Mouse (Mus musculus) Muller cell, postnatal 12 days (primary cell): ENCODE results near the gene Sh3glb2.
A peak's percentile ranks its signal among the peaks of the same experiment; 100 is the strongest.

ENCODE experiments used
- DNase-seq: peaks from one replicate; pipeline ENCODE4 v3.0.0-alpha.2; 2015; ENCODE audit errors: inconsistent ontology term

The Sh3glb2 gene

DNA sequence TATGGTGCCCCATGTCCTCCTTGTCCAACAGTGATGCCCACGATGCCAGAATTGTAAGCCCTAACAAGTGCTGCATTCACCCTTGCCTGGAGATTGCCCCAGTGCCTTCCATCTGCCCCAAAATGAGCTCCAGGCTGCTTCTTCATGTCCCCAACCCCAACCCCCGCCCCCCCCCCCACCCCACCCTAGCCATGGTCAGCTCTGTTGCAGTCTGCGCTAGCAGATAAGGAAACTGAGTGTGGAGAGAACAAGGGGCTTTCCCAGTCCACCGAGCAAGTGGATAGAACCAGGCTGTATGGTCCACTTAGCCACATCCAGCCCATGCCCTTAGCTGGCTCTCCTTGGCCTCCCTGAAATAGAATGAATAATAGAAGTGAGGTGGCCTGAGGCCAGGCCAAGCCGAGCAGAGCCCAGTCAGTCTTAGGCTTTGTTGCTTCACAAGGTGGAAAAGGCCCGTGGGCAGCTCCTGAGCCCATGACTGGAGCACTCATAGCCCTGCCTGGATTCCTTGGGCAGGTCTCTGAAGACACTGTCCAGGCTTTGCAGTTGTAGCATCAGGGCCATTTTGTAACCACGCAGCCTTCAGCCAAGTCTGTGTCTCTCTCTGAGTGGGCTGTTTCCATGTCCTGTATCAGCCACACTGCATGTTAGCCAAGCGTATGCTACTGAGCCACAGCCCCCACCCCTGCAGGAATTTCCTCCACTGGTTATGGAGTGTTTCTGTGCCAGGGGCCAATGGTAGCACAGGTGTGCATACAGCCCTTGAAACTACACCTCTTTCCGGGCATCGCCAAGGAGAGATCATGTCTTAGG is 21.6 kb upstream of the Sh3glb2 start:
- DNase-seq = no peak

DNA sequence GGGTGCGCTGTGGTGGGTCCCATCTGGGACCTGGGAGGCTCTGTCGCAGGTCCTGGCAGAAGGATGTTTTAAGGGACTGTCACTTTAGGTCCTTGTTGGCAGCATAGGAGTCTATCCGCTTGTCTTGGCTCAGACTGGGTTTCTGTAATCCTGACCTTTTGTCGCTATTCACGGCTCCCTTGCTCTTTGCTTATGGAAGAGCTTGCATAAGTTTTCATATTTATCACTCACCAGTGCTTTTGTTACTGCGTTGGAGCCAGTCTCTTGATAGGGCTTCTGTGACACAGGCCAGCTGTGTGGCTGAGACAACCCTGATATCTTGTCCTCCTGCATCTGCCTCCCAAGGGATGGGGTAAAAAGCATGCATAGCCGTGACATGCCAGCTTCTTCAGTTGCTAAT is 20.2 kb upstream of the Sh3glb2 start:
- no peak for DNase-seq

DNA sequence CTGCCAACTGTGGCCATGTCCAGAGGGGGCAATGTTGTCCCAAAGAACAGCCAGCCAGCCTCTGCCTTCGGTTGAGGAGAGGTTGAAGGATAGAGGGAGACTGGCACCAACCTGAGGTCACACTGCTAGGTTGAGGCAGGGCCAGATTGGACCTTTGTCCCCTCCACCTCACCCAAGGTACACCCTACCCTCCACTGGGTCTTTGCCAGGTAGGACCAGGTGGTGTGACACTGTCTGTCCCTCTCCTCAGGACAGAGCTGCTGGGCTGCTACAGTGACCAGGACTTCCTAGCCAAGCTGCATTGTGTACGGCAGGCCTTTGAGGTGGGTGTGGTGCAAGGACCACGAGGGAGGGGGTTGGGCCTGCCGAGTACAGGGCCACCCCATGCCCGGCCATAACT is 18.6 kb upstream of the Sh3glb2 start:
- DNase-seq = no peak

DNA sequence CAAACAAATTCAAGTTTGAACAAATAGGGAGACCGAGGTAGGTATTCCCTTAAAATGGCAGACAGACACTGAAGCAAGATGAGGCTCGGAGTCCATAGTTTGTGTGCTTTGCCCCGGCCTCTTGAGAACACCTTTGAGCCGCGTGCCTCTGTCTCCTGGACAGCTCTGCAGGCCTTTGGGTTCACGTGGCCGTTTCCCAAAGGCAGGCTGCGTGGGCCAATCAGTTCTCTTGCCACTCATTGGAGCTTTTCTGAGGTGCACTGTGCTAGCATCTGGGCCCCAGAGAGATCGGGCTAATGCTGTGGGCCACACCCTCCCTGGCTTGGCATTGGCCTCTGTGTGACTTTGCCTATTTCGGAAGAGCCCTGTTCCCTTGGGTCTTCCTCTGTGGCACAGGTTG is 16.8 kb upstream of the Sh3glb2 start:
- DNase-seq = no peak

DNA sequence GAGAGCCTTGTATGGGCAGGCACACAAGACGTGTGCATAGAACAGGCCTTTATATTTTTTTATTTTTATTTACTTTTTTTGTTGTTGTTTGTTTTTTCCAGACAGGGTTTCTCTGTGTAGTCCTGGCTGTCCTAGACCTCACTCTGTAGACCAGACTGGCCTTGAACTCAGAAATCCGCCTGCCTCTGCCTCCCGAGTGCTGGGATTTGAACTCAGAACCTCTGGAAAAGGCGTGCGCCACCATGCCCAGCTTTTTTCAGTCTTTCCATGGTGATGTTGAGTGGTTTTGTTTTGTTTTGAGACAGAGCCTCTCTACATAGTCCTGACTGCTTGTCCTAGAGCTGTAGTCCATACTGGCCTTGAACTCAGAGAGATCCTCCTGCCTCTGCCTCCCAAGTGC is 13.6 kb upstream of the Sh3glb2 start:
- DNase-seq = no peak

DNA sequence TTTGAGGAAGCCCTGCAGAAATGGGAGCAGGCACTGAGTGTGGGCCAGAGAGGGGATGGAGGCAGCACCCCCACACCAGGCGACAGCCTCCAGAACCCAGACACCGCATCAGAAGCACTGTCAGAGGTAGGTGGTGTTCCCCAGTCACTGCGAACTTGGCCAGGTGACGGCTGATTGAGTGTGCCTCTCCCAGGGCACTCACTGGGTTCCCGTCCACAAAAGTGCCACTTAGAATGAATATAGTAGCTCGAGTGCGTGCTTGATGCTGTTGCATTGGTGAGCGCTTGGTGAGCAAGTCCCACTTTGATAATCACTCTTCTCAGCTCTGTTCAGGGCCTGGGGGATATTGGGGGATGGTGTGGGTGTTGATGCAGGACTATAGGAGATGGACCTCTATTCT is 12.4 kb upstream of the Sh3glb2 start:
- no peak for DNase-seq

DNA sequence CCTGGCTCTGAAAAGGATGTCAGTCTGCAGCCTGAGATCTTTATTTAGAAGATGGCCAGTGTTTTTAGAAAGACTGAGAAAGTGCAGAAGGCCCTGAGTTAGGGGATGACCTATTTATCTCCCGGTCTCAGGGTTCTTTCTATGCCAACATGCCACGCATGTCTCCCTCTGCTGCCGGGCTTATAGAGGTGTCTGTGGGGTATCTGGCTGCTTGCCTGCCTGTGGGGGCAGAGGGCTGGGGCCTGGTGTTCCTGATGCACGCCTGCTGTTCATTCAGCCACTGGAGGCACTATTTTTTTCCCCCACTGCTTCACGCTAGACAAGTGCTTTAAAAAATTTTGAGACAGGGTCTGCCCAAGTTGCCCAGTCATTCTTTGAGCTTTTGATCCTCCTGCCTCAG is 7.1 kb upstream of the Sh3glb2 start:
- peak; percentile 65 for DNase-seq

DNA sequence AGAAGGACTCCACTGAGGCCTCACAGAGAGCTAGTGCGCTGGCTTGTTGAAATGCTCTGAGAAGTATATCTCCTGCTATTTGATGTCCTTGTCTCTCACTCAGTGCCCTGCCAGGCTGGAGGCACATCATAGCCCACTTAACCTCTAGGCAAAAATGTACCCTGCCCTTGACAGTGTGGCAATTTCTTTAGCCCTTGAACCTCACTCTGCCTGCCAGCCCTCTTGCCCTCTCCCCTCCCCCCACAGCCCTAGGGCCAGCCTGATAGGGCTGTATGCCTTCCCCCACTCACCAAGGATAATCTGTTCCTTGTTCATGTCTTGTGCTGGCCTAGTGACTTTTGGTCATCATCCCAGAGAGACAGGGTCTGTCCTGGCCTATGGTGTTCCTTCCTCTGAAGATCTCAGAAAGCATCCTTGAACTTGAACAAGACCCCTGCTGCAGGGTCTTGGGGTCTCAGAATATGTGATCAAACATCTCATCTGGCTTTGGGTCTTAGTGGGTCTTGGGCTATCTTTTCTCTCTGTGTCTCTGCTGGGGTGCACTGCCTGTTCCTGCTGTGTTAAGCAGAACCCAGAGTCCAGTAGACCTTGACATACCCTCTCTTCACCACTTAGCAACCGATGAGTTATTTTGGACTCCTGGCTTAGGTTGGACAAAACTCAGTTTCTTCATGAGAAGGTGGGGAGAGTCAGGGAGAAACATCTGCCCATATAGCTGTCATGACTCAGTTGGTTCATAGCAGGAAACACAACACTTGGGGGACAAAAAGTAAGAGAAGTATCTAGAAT is 6.3 kb upstream of the Sh3glb2 start:
- no peak for DNase-seq

DNA sequence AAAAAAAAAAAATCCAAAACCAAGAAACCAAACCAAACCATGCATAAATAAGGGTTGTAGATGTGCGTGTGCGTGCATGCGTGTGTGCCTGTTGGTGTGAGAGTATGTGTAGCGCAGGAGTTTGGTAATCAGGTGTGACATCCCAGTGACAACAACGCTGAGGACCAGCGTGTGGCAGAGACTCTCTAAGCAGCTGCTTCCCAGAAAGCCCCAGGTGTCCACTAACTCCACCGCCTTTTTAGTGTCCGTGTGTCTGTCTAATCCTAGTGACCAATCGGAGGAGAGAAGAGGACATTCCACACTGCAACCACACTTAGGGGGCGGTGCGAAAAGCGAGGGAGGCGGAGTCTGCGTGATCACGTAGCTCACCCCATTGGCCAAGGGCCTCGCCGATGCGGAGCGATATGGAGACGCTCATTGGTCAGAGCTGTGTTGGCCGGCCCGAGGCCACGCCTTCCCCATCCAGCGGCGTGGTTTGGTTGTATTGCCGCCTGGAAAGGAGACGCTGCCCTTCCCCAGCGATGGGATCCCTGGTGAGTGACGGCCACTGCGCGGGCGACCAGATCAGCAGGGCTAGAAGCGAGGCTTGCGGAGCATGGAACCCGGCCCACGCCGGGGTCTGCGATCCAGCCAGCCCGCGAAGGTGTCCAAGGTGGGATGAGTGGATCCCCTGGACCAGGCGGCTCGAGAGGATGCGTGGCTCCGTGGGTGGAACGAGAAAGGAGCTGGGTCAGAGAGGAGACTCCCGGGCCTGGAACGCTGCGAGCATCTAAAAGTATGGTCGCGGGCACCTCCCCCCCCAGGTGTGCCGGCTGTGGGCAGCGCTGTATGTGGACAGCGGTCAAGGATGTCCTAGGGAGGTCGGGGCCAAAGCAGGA is 4.9 kb upstream of the Sh3glb2 start, which contains the start of gene Miga2:
Gene Miga2, plus strand, starts transcription at position 461 of the 878 bp plus-strand sequence.
- DNase-seq = peak; percentile 99

DNA sequence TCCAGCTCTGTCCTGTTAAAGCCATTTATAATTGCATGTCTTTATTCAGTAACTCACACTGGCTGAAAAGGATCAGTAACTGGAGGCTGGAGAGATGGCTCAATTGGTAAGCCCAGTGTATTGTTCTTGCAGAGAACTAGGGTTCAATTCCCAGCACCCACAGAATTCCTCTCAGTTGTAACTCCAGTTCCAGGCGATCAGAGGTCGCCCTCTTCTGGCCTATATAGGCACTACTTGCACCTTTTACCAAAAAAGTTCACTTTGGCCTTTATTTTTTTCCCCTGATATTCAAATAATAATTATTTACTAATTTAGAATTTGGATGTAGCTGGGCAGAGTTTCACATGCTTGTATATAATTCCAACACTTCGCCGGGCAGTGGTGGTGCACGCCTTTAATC is 3.7 kb upstream of the Sh3glb2 start:
- DNase-seq = no peak

DNA sequence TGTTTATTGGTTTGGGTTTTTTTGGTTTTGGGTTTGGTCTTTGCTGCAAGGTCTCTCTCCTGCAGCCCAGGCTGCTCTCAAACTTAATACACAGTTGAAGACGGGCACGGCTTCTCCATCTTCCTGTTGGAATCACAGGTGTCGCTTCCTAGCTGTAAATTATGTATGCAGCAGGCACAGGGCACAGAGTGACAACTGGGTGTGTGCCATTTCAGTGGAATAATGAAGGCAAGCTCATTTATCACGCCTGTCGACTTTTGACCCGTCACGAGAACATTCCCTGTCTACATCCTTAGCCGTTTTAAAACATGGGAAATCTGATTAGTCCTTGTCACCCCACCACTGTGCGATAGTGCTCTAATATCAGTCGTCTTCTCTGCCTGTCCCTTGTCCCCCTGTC is 1.5 kb upstream of the Sh3glb2 start:
- no peak for DNase-seq

DNA sequence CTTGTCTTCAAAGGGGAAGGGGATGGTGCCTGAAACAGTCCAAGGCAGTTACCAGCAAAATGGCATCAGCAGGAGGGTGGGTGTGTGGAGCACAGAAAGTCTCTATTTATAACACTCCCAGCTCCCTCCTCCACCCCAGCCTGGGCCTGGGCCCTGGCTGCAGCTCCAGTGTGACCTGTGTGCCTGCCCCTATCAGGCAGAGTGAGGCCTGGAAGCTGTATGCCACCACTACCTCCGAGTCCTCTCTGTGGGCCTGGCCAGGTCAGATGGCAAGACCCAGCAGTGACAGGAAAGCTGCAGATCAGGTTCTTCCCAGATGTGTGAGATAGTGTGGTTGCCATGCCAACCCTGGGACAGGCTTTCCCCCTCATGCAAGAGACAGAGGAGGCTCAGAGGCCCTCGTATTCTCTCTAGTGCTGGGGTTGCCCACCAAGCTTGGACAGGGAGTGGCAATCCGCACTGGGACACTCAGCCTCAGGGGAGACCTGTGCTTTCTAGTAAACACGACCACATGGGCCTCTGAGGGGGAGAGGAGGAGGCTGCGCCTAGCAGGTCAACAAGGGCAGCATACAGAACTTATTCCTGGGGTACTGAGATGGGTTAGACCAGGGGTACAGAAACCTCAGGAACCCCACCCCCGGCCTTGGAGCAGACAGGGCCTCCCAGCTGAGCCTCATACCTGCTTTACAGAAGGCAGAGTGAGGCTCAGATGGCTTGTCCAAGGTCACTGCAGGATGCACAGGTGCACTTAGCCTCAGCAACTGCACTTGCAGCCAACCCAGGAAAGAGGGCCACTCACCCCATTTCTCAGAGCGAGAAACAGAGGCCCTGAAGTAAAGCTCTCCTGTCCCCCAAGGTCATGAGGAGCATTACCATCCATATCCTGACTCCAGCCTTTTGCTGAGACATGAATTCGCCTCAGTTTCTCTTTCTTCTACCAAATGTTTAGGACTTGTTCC is 1.3 kb downstream of the Sh3glb2 start:
- no peak for DNase-seq

DNA sequence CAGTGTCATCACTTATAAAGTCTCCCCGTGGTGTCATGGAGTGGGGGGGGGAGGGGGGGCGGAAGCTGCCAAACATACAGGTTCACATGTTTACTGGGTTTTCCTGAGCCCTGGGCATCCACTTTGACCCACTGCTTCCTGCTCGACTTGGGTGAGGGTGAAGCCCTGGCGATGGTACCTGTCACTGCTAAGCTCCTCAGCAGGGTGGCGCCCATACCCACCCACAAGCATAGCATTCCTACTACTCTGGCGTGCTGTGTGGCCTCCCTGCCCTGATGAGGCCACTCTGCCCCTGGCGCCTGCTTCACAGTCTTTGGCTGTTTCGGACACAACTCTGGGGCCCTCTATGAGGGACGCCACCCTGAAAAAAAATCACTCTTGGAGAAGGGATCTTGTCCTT is 2.2 kb downstream of the Sh3glb2 start:
- DNase-seq = no peak

DNA sequence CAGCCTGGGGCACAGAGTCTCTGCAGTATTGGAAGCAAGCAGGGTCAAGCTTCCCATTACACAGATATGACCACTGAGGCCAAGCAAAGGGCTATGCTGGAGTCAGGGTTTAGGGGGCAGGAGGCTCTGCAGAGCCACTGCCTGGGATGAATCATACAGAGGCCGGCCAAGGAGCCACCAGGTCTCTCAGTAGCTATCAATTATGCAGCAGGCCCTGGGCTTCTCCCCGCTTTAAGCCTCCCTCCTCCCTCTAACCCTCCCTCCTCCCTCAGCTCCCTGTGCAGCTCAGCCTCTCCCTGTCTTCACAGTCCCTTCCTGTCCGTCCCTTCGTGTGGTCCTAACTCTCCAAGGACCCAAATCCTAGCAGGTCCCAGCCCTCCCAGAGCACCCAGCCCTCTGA is 2.9 kb downstream of the Sh3glb2 start:
- no peak for DNase-seq

DNA sequence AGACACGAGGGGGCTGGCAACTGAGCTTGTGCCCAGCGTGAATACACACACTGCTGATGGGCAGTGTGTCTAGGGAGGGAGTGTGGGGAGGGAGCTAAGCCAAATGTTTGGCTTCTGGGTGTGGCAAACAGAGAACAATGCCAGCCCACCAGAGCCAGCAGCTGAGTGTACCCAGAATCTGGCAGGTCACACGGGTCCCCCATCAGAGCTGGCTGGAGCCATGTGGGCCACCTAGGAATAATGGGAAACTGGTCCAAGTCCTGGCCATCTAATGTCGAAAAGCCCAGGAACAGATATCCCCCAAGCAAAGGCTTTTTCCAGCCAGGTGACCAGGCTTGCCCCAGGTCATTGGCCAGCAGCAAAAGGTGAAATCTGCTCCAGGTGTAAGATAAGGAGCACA is 3.3 kb downstream of the Sh3glb2 start:
- DNase-seq = no peak

DNA sequence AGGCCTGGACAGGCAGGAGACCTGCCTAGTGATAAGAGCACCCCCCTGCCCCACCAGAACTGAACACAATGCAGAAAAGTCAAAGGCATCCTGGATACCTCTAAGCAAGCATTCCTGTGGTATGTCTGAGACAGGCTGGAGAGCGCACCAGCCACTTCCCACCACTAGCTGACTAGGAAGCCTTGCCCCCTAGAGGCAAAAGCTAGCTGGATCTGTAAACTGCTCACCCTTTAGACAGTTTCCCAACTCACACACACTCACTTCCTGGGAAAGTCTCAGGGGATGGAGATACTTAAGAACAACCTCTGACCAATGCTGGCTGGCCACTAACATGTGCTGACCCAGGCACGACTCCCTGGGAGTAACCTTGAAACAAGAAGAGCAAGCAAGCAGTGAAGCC is 8.0 kb downstream of the Sh3glb2 start:
- DNase-seq = peak; percentile 58

DNA sequence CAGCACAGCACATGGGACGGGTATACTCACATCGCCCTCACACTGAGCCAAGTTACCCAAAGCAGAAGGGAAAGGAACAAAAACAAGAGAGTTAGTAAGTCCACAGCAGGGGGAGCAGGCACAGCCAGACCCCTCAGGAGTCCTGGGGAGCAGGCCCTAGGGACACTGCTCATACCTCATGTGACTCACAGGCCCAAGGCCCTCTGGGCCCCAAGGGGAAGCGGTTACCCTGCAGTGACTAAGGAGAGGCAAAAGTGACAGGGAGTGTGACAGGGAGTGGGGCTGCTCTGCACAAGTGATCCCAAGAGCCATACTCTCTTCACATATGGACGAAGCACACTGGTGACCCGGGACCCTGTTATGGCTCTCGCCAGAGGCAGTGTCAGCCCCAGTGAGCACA is 9.9 kb downstream of the Sh3glb2 start:
- DNase-seq = no peak

DNA sequence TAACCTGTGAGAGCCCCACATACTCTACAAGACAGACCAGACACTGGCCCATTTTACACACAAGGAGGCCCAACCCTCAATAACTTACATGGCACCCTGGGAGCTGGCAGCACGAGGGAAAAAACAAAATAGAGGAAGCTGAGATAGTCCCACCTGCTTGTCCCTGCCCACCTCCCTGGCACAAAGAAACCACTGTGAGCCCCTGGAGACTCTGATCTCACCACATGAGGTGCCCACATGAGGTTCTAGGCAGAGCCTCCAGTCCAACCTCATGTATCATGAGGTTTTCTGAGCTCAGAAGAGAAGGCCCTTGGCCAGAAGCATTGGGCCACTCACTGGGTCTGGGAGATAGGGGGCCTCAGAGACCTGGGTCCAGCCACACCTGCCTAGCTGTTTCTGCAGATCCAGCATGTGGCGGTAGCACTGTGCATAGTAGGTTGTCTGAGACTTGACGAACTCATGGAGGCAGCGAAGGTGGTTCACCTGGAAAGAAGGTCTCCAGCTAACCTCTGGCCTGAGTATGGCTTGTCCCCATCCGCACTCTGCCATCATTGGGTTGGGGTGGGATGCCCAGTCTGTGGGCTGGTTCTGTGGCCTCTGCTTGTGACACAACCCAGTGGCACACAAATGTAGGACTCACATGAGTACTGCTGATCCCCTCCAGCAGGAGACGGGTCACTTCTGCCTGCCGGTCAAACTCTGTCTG is 13.0 kb downstream of the Sh3glb2 start:
- DNase-seq = no peak

DNA sequence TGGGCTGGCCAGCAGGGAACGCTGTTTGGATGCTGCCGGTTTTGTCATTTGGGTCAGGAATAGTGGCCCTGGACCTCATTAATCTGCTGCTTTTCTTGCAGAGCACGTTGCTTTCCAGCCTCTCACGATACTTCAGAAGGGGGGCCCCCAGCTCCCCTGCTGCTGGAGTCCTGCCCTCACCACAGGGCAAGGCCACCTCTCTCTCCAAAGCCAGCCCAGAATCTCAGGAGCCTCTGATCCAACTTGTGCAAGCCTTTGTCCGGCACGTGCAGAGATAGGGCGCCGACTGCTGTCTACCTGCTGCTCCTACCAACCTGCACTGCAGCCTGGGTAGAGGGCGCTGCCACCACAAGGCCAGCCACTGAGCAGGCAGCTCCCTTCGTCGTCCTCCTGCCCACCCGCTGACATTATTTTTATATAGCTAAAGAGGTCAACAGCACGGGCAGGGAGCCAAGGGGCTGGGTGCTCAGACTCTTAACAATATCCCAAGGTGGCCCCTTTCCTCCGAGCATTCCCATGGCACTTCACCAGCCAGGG is 15.5 kb downstream of the Sh3glb2 start:
- DNase-seq = no peak

DNA sequence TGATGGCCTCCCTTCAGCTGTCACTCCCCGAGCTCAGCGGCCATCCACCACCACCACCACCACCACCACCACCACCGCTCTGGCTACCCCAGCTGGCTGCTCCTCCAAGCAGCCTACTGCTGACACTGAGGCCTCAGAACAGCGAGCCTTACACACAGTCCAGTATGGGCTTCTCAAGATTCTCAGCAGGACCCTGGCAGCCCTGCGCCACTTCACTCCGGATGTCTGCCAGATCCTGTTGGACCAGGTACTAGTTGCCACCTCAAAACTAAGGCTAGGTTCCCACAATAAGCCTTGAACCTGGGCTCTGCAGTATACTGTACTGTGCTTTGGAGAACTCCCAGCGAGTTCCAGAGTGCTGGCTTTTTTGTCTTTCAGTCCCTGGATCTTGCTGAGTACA is 16.6 kb downstream of the Sh3glb2 start:
- no peak for DNase-seq
